Mouse (Mus musculus): ENCODE results near the gene Comt. TPM values are rescaled to one million over a fixed set of nuclear protein-coding genes. Genes with fewer than 3 reads are reported as not detected.

Comt gene
- polyA plus RNA-seq, 2 experiments = 82.4 to 84.5 TPM

- 88% methylated on average over 4 of the region's 4 CpGs for WGBS
- H3K36me3 ChIP-seq (ENCODE audit: control insufficient read depth, insufficient read depth, low read length) = peaks cover 30% of the 10 kb centered on the region
Observed at GRCm38 (mm10) chr16:18418756-18419602, 7.7 kb downstream of the Comt start.

GRCm38 (mm10) chr16:18417491-18417890, 9.2 kb downstream of the Comt start:
- ATAC-seq (ENCODE audit: low FRiP score, low read depth) = no peak
- Histone ChIP-seq H3K36me3 (ENCODE audit: control insufficient read depth, insufficient read depth, low read length) (peaks cover 33% of the 10 kb centered on the region), H3K27me3 (ENCODE audit: control insufficient read depth, insufficient read depth, low read length) (no peaks in the 10 kb centered on the region), H3K4me2 (replicated peaks; ENCODE audit: low read depth, low read length, severe bottlenecking) (no peak overlapping the region), H3K9ac (ENCODE audit: low read depth, low read length, severe bottlenecking) (no peak overlapping the region), H3K4me3 (replicated peaks; ENCODE audit: low read length) (no peak overlapping the region), H3K27ac (replicated peaks; ENCODE audit: low read depth, low read length) (no peak overlapping the region), H3K9me3 (ENCODE audit: control insufficient read depth, low read length) (no peaks in the 10 kb centered on the region), H3K4me1 (ENCODE audit: control insufficient read depth, insufficient read depth, low read length) (no peaks in the 10 kb centered on the region; the same call in 1 of the 2 replicates)
- DNase-seq (ENCODE audit: low spot score) = no peak
- 92% methylated on average over 5 of the region's 5 CpGs for WGBS
- TF ChIP-seq POLR2A (IDR thresholded peaks at IDR 0.05; ENCODE audit: borderline replicate concordance, extremely low read depth, insufficient read depth, insufficient read length) = no peak

More at GRCm38 (mm10) chr16:18418756-18419602, 7.7 kb downstream of the Comt start:
- Histone ChIP-seq H3K27ac (replicated peaks; ENCODE audit: low read depth, low read length) (no peak overlapping the region), H3K4me3 (replicated peaks; ENCODE audit: low read length) (no peak overlapping the region), H3K27me3 (ENCODE audit: control insufficient read depth, insufficient read depth, low read length) (no peaks in the 10 kb centered on the region), H3K4me2 (replicated peaks; ENCODE audit: low read depth, low read length, severe bottlenecking) (no peak overlapping the region), H3K4me1 (ENCODE audit: control insufficient read depth, insufficient read depth, low read length) (peaks cover 2% of the 10 kb centered on the region), H3K9ac (ENCODE audit: low read depth, low read length, severe bottlenecking) (no peak overlapping the region), H3K9me3 (ENCODE audit: control insufficient read depth, low read length) (no peaks in the 10 kb centered on the region)
- DNase-seq (ENCODE audit: low spot score) = no peak
- no peak for ATAC-seq (ENCODE audit: low FRiP score, low read depth)
- no peak for TF ChIP-seq POLR2A (IDR thresholded peaks at IDR 0.05; ENCODE audit: borderline replicate concordance, extremely low read depth, insufficient read depth, insufficient read length)

DNA sequence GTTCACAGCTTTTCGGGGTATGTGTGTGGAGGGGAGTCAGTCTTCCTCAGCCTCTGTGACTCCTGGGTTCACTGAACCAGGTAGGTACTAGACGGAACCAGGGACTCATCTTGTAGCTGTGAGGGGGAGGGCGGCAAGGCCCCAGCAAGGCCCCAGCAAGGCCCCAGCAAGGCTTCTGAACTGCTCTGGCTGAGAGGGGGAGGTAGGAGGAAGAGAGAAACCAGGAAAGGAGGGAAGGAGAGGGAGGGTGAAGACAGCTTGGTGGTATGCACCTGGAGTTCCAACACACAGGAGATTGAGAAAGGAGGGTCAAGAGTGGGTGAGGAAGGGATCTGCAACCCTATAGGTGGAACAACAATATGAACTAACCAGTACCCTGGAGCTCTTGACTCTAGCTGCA, 9.8 kb downstream of the Comt start:
- TF ChIP-seq POLR2A (IDR thresholded peaks at IDR 0.05; ENCODE audit: borderline replicate concordance, extremely low read depth, insufficient read depth, insufficient read length) = no peak
- 0 out of 2 replicates have a peak overlapping the region, but pooled peaks have one; percentile 4 for H3K9ac ChIP-seq (ENCODE audit: low read depth, low read length, severe bottlenecking)
- no peak overlapping the region for H3K4me2 ChIP-seq (replicated peaks; ENCODE audit: low read depth, low read length, severe bottlenecking)
- H3K36me3 ChIP-seq (ENCODE audit: control insufficient read depth, insufficient read depth, low read length) = peaks cover 30% of the 10 kb centered on the region
- 72% methylated on average over 3 of the region's 3 CpGs for whole genome bisulfite sequencing
- H3K4me1 ChIP-seq (ENCODE audit: control insufficient read depth, insufficient read depth, low read length) = no peaks in the 10 kb centered on the region; the same call in 1 of the 2 replicates
- H3K9me3 ChIP-seq (ENCODE audit: control insufficient read depth, low read length) = no peaks in the 10 kb centered on the region
- no peak overlapping the region for H3K4me3 ChIP-seq (replicated peaks; ENCODE audit: low read length)
- no peak for DNase-seq (ENCODE audit: low spot score)
- no peak for ATAC-seq (ENCODE audit: low FRiP score, low read depth)
- H3K27me3 ChIP-seq (ENCODE audit: control insufficient read depth, insufficient read depth, low read length) = no peaks in the 10 kb centered on the region
- peak overlapping the region; percentile 55; the same call in 1 of the 2 replicates for H3K27ac ChIP-seq (replicated peaks; ENCODE audit: low read depth, low read length)

DNA sequence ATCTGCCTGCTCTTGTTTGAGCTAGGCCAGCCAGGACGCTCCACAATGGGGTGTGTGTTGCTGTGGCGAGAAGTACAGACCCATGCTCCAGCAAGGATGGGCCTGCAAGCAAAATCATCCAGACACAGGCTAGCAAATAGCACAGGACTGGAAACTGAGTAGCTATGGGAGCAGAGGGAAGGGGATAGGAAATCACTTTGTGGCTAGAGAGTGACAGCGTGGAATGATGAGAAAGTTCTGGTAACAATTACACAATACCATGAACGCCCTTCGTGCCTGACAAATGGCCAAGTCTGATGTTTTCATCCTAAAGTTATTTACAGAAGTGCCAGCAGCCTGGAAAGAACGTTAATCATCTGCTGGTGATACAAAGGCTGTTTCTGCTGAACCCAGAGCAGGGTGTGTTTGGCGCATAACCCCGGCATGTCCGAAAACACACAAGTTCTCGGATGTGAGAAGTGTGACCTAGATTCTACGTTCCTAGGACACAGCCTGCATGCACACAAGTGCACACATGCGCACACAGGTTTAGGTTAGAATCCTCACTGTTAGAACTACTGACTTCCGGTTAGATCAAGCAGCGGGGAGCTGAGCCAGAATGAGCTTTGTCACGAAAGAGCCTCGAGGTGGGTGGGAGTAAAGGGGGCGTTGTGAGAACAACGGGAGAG, 10.4 kb downstream of the Comt start:
- no peaks in the 10 kb centered on the region for H3K9me3 ChIP-seq (ENCODE audit: control insufficient read depth, low read length)
- no peaks in the 10 kb centered on the region; the same call in 1 of the 2 replicates for H3K4me1 ChIP-seq (ENCODE audit: control insufficient read depth, insufficient read depth, low read length)
- DNase-seq (ENCODE audit: low spot score) (peak; percentile 82), ATAC-seq (ENCODE audit: low FRiP score, low read depth) (no peak)
- no peaks in the 10 kb centered on the region for H3K27me3 ChIP-seq (ENCODE audit: control insufficient read depth, insufficient read depth, low read length)
- no peak for TF ChIP-seq POLR2A (IDR thresholded peaks at IDR 0.05; ENCODE audit: borderline replicate concordance, extremely low read depth, insufficient read depth, insufficient read length)
- H3K4me2 ChIP-seq (replicated peaks; ENCODE audit: low read depth, low read length, severe bottlenecking) = no peak overlapping the region
- WGBS = 61% methylated on average over 18 of the region's 18 CpGs
- 0 out of 2 replicates have a peak overlapping the region, but pooled peaks have one; percentile 4 for H3K9ac ChIP-seq (ENCODE audit: low read depth, low read length, severe bottlenecking)
- peak overlapping the region; percentile 55 for H3K27ac ChIP-seq (replicated peaks; ENCODE audit: low read depth, low read length)
- H3K4me3 ChIP-seq (replicated peaks; ENCODE audit: low read length) = no peak overlapping the region
- peaks cover 33% of the 10 kb centered on the region for H3K36me3 ChIP-seq (ENCODE audit: control insufficient read depth, insufficient read depth, low read length)

GRCm38 (mm10) chr16:18413032-18413816, 13.4 kb downstream of the Comt start:
- DNase-seq (ENCODE audit: low spot score) (no peak), ATAC-seq (ENCODE audit: low FRiP score, low read depth) (no peak)
- no peaks in the 10 kb centered on the region for H3K27me3 ChIP-seq (ENCODE audit: control insufficient read depth, insufficient read depth, low read length)
- H3K4me1 ChIP-seq (ENCODE audit: control insufficient read depth, insufficient read depth, low read length) = no peaks in the 10 kb centered on the region; the same call in 1 of the 2 replicates
- no peaks in the 10 kb centered on the region for H3K9me3 ChIP-seq (ENCODE audit: control insufficient read depth, low read length)
- no peak overlapping the region for H3K4me2 ChIP-seq (replicated peaks; ENCODE audit: low read depth, low read length, severe bottlenecking)
- no peak overlapping the region for H3K9ac ChIP-seq (ENCODE audit: low read depth, low read length, severe bottlenecking)
- no peak overlapping the region for H3K27ac ChIP-seq (replicated peaks; ENCODE audit: low read depth, low read length)
- H3K36me3 ChIP-seq (ENCODE audit: control insufficient read depth, insufficient read depth, low read length) = peaks cover 43% of the 10 kb centered on the region
- TF ChIP-seq POLR2A (IDR thresholded peaks at IDR 0.05; ENCODE audit: borderline replicate concordance, extremely low read depth, insufficient read depth, insufficient read length) = no peak
- WGBS = 85% methylated on average over 7 of the region's 7 CpGs
- H3K4me3 ChIP-seq (replicated peaks; ENCODE audit: low read length) = no peak overlapping the region

All from limb, embryonic 14.5 days (tissue).